Mouse (Mus musculus): ENCODE data around the gene Prss45. TPM values are rescaled to one million over a fixed set of nuclear protein-coding genes. Genes with fewer than 3 reads are reported as not detected.
A peak's percentile ranks its signal among the peaks of the same experiment; 100 is the strongest.

Gene Prss45
- total and polyA plus RNA-seq, 3 experiments = not detected

DNA sequence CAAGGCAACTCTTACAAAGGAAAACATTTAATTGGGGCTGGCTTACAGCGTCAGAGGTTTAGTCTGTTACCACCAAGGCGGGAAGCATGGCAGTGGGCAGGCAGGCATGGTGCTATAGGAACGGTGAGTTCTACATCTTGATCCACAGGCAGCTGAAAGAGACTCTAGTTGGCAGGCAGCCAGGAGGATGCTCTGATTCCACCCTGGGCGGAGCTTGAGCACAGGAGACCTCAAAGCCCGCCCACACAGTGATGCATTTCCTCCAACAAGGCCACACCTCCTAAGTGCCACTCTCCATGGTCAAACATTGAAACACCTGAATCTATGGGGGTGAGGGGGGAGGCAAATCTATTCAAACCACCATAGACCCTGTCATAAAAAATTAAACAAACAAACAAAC lies 1.4 kb upstream of the Prss45 start:
- Histone ChIP-seq H3K9ac (ENCODE audit: control insufficient read depth, low read depth, low read length, poor library complexity, severe bottlenecking) (no peak overlapping the region), H3K27ac (ENCODE audit: control insufficient read depth, low read depth, low read length) (no peak overlapping the region), H3K9me3 (replicated peaks; ENCODE audit: insufficient read depth, low read length) (no peaks in the 10 kb centered on the region), H3K4me3 (ENCODE audit: control insufficient read depth in 1 of 2, insufficient read depth in 1 of 2, low read depth in 2 of 2, low read length in 2 of 2) (no peak overlapping the region), H3K4me1 (ENCODE audit: control insufficient read depth in 1 of 2, insufficient read depth in 2 of 2, low read length in 2 of 2) (no peaks in the 10 kb centered on the region), H3K79me2 (ENCODE audit: control insufficient read depth, insufficient read depth, low read length, poor library complexity) (no peaks in the 10 kb centered on the region), H3K36me3 (ENCODE audit: control insufficient read depth in 1 of 2, insufficient read depth in 2 of 2, low read length in 2 of 2) (no peaks in the 10 kb centered on the region), H3K27me3 (ENCODE audit: control insufficient read depth in 1 of 2, insufficient read depth in 2 of 2, low read length in 2 of 2) (no peaks in the 10 kb centered on the region)
- peak; percentile 23 for DNase-seq (ENCODE audit: low read depth, low spot score)
- TF ChIP-seq E2F4 (IDR thresholded peaks at IDR 0.05; ENCODE audit: borderline replicate concordance, low read depth, low read length) = no peak
- no peak for TF ChIP-seq ELF1 (IDR thresholded peaks at IDR 0.05; ENCODE audit: low read depth, low read length)
- no peak for TF ChIP-seq GABPA (IDR thresholded peaks at IDR 0.05; ENCODE audit: low read depth, low read length)
- no peak for TF ChIP-seq ZMIZ1 (IDR thresholded peaks at IDR 0.05; ENCODE audit: low read depth, low read length)
- no peak for TF ChIP-seq MAX (IDR thresholded peaks at IDR 0.05; ENCODE audit: low read length)
- TF ChIP-seq POLR2AphosphoS5 (IDR thresholded peaks at IDR 0.05; ENCODE audit: borderline replicate concordance, low read depth, low read length) = no peak
- no peak for TF ChIP-seq TCF12 (IDR thresholded peaks at IDR 0.05; ENCODE audit: low read depth, low read length)
- no peak for TF ChIP-seq USF2 (IDR thresholded peaks at IDR 0.05; ENCODE audit: borderline replicate concordance in 1 of 2, insufficient read depth in 1 of 2, low read depth in 1 of 2, low read length in 2 of 2)
- TF ChIP-seq CHD1 (IDR thresholded peaks at IDR 0.05; ENCODE audit: low read depth, low read length) = no peak
- TF ChIP-seq MYB (IDR thresholded peaks at IDR 0.05; ENCODE audit: low read depth, low read length) = no peak
- no peak for TF ChIP-seq ZNF384 (IDR thresholded peaks at IDR 0.05; ENCODE audit: low read depth, low read length)

DNA sequence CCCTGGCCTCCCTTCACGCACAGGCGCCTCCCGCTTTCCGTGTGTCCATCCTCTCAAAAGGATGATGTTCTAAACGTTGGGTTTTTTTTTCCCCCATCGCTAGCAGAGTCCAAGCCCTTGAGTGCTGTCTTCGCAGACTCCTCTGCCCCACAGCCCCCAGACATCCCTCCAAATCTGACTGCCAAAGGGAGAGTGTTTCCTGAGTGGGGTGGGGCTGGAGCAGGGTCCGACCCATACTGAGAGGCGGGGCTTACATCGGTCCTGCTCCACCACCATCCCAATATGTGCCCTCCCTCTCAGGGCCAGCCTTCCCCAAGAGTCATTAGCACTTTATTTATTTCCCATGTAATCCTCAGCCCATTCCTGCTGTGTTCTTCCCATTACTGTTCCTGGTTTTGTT lies 573 bp downstream of the Prss45 start:
- Histone ChIP-seq H3K36me3 (ENCODE audit: control insufficient read depth in 1 of 2, insufficient read depth in 2 of 2, low read length in 2 of 2) (no peaks in the 10 kb centered on the region), H3K4me1 (ENCODE audit: control insufficient read depth in 1 of 2, insufficient read depth in 2 of 2, low read length in 2 of 2) (no peaks in the 10 kb centered on the region), H3K79me2 (ENCODE audit: control insufficient read depth, insufficient read depth, low read length, poor library complexity) (no peaks in the 10 kb centered on the region), H3K27me3 (ENCODE audit: control insufficient read depth in 1 of 2, insufficient read depth in 2 of 2, low read length in 2 of 2) (no peaks in the 10 kb centered on the region), H3K4me3 (ENCODE audit: control insufficient read depth in 1 of 2, insufficient read depth in 1 of 2, low read depth in 2 of 2, low read length in 2 of 2) (no peak overlapping the region), H3K27ac (ENCODE audit: control insufficient read depth, low read depth, low read length) (no peak overlapping the region), H3K9ac (ENCODE audit: control insufficient read depth, low read depth, low read length, poor library complexity, severe bottlenecking) (no peak overlapping the region), H3K9me3 (replicated peaks; ENCODE audit: insufficient read depth, low read length) (no peaks in the 10 kb centered on the region)
- DNase-seq (ENCODE audit: low read depth, low spot score) = no peak
- TF ChIP-seq MXI1 (IDR thresholded peaks at IDR 0.05; ENCODE audit: low read depth, low read length) = no peak
- no peak for TF ChIP-seq E2F4 (IDR thresholded peaks at IDR 0.05; ENCODE audit: borderline replicate concordance, low read depth, low read length)
- TF ChIP-seq RCOR1 (IDR thresholded peaks at IDR 0.05; ENCODE audit: low read depth, low read length) = no peak
- no peak for TF ChIP-seq POLR2A (IDR thresholded peaks at IDR 0.05; ENCODE audit: control insufficient read depth in 1 of 2, insufficient read depth in 1 of 2, low read depth in 1 of 2, low read length in 2 of 2, poor library complexity in 1 of 2)
- TF ChIP-seq MEF2A (IDR thresholded peaks at IDR 0.05; ENCODE audit: extremely low read depth, insufficient replicate concordance, low read depth, low read length, poor library complexity, severe bottlenecking) = no peak
- TF ChIP-seq ZNF384 (IDR thresholded peaks at IDR 0.05; ENCODE audit: low read depth, low read length) = no peak
- TF ChIP-seq ZC3H11A (IDR thresholded peaks at IDR 0.05; ENCODE audit: low read depth, low read length) = no peak
- no peak for TF ChIP-seq NRF1 (IDR thresholded peaks at IDR 0.05; ENCODE audit: insufficient read depth, low read depth, low read length, poor library complexity, severe bottlenecking)
- TF ChIP-seq POLR2AphosphoS5 (IDR thresholded peaks at IDR 0.05; ENCODE audit: borderline replicate concordance, low read depth, low read length) = no peak
- TF ChIP-seq HCFC1 (IDR thresholded peaks at IDR 0.05; ENCODE audit: low read depth, low read length) = no peak
- no peak for TF ChIP-seq USF1 (IDR thresholded peaks at IDR 0.05; ENCODE audit: low read depth, low read length)
- no peak for TF ChIP-seq UBTF (IDR thresholded peaks at IDR 0.05; ENCODE audit: borderline replicate concordance, insufficient read depth, low read depth, low read length)
- no peak for TF ChIP-seq MYC (IDR thresholded peaks at IDR 0.05; ENCODE audit: low read depth, low read length)
- no peak for TF ChIP-seq USF2 (IDR thresholded peaks at IDR 0.05; ENCODE audit: borderline replicate concordance in 1 of 2, insufficient read depth in 1 of 2, low read depth in 1 of 2, low read length in 2 of 2)
- TF ChIP-seq RAD21 (IDR thresholded peaks at IDR 0.05; ENCODE audit: low read depth, low read length) = no peak
- TF ChIP-seq KAT2A (conservative IDR thresholded peaks at IDR 0.05; ENCODE audit: low read depth, low read length) = no peak

All from MEL (cell line).